ENCODE assay signal across 8 mouse cellular contexts in genomic region chr10:7393143-7394035, GRCm38 (mm10).
DNase-seq lines count a peak whose midpoint lies in the region; ATAC-seq and TF ChIP-seq lines count a peak whose summit lies in the region.

No protein-coding gene starts in this region.

- peak; percentile 61; the same call in 1 of the 2 replicates for ATAC-seq in heart, embryonic 11.5 days (replicated peaks; ENCODE audit: insufficient number of reproducible peaks, low FRiP score, low TSS enrichment)
- no peak for ATAC-seq in intestine, postnatal 0 days
- 0 out of 2 replicates have a peak, but pooled peaks have one; percentile 18 for ATAC-seq in midbrain, embryonic 15.5 days (replicated peaks)

- H3K36me3 ChIP-seq in heart, embryonic 11.5 days (ENCODE audit: control insufficient read depth, insufficient read depth, low read length), result no peaks in the 10 kb centered on the region
- H3K36me3 ChIP-seq in embryonic facial prominence, embryonic 10.5 days (replicated peaks), result no peaks in the 10 kb centered on the region
- no peaks in the 10 kb centered on the region for H3K36me3 ChIP-seq in intestine, postnatal 0 days (ENCODE audit: control insufficient read depth, insufficient read depth)
- H3K36me3 ChIP-seq in midbrain, embryonic 15.5 days (replicated peaks), result no peaks in the 10 kb centered on the region

- no peak for DNase-seq in heart, adult 9 months (ENCODE audit: low spot score in 2 of 2)
- peak; percentile 43 for DNase-seq in embryonic facial prominence, embryonic 10.5 days (ENCODE audit: low spot score)
- no peak for DNase-seq in gastrocnemius, postnatal 10 days
- DNase-seq in spleen, adult 12 weeks (ENCODE audit: low spot score), result no peak
- DNase-seq in layer of hippocampus, adult 11-12 months (ENCODE audit: low spot score), result no peak

- peak overlapping the region; percentile 97 for H3K4me2 ChIP-seq in heart, embryonic 11.5 days
- peak overlapping the region; percentile 99; the same call in 1 of the 2 replicates for H3K4me2 ChIP-seq in intestine, postnatal 0 days (replicated peaks; ENCODE audit: low read depth)
- peak overlapping the region; percentile 100 for H3K4me2 ChIP-seq in midbrain, embryonic 15.5 days

- no peaks in the 10 kb centered on the region for H3K9me3 ChIP-seq in heart, embryonic 11.5 days (replicated peaks; ENCODE audit: control insufficient read depth, low read length)
- H3K9me3 ChIP-seq in embryonic facial prominence, embryonic 10.5 days, result peaks cover 4% of the 10 kb centered on the region; the same call in 1 of the 2 replicates
- H3K9me3 ChIP-seq in intestine, postnatal 0 days (ENCODE audit: control insufficient read depth), result no peaks in the 10 kb centered on the region
- H3K9me3 ChIP-seq in midbrain, embryonic 15.5 days, result no peaks in the 10 kb centered on the region

- H3K9ac ChIP-seq in heart, embryonic 11.5 days (ENCODE audit: low read depth, low read length), result no peak overlapping the region; the same call in 1 of the 2 replicates
- H3K9ac ChIP-seq in intestine, postnatal 0 days (ENCODE audit: low read depth, low read length), result no peak overlapping the region
- no peak overlapping the region for H3K9ac ChIP-seq in midbrain, embryonic 15.5 days

- H3K27me3 ChIP-seq in heart, embryonic 11.5 days (ENCODE audit: control insufficient read depth, insufficient read depth, low read length), result peaks cover 21% of the 10 kb centered on the region
- H3K27me3 ChIP-seq in embryonic facial prominence, embryonic 10.5 days (replicated peaks; ENCODE audit: low read depth, poor library complexity, severe bottlenecking), result peaks cover 52% of the 10 kb centered on the region
- peaks cover 30% of the 10 kb centered on the region for H3K27me3 ChIP-seq in intestine, postnatal 0 days (replicated peaks; ENCODE audit: control insufficient read depth, insufficient read depth, low read length)
- H3K27me3 ChIP-seq in midbrain, embryonic 15.5 days (replicated peaks), result peaks cover 41% of the 10 kb centered on the region

- H3K27ac ChIP-seq in heart, embryonic 11.5 days (ENCODE audit: low read depth, low read length), result no peak overlapping the region
- no peak overlapping the region; the same call in 1 of the 2 replicates for H3K27ac ChIP-seq in embryonic facial prominence, embryonic 10.5 days (replicated peaks)
- H3K27ac ChIP-seq in intestine, postnatal 0 days (ENCODE audit: low read depth, low read length), result no peak overlapping the region
- no peak overlapping the region for H3K27ac ChIP-seq in midbrain, embryonic 15.5 days

- peaks cover 3% of the 10 kb centered on the region; the same call in 1 of the 2 replicates for H3K4me1 ChIP-seq in heart, embryonic 11.5 days (ENCODE audit: control insufficient read depth, insufficient read depth, low read length)
- H3K4me1 ChIP-seq in embryonic facial prominence, embryonic 10.5 days, result peaks cover 26% of the 10 kb centered on the region
- H3K4me1 ChIP-seq in intestine, postnatal 0 days (replicated peaks; ENCODE audit: control insufficient read depth, insufficient read depth, low read length), result no peaks in the 10 kb centered on the region
- peaks cover 24% of the 10 kb centered on the region for H3K4me1 ChIP-seq in midbrain, embryonic 15.5 days

- WGBS in heart, embryonic 11.5 days (ENCODE audit: insufficient replicate concordance), result 8% methylated on average over 54 of the region's 55 CpGs
- 6% methylated on average over 55 of the region's 55 CpGs for WGBS in embryonic facial prominence, embryonic 10.5 days
- WGBS in intestine, postnatal 0 days, result 10% methylated on average over 55 of the region's 55 CpGs
- WGBS in midbrain, embryonic 15.5 days, result 7% methylated on average over 55 of the region's 55 CpGs

- TF ChIP-seq CTCF in intestine, postnatal 0 days (IDR thresholded peaks at IDR 0.05; ENCODE audit: low read depth), result no peak

- peak overlapping the region; percentile 62 for H3K4me3 ChIP-seq in heart, embryonic 11.5 days (ENCODE audit: low read depth, low read length)
- H3K4me3 ChIP-seq in embryonic facial prominence, embryonic 10.5 days, result peak overlapping the region; percentile 72
- peak overlapping the region; percentile 11; the same call in 1 of the 2 replicates for H3K4me3 ChIP-seq in intestine, postnatal 0 days (ENCODE audit: low read depth, low read length)
- peak overlapping the region; percentile 66 for H3K4me3 ChIP-seq in midbrain, embryonic 15.5 days

Comparison
In these comparisons a context has a peak if more than half of its experiments do, and no peak if none do; other contexts are left out.
1. H3K4me3 ChIP-seq: peak in every context shown above with its lines; median percentile 72 in embryonic facial prominence, embryonic 10.5 days; 66 in midbrain, embryonic 15.5 days; 62 in heart, embryonic 11.5 days; 11 in intestine, postnatal 0 days.